In genomic region chr8:93140696-93141095, GRCm38 (mm10) we compare ENCODE assay signal across 9 mouse cellular contexts. TPM values are rescaled to one million over a fixed set of nuclear protein-coding genes. Genes with fewer than 3 reads are reported as not detected.
A peak's percentile ranks its signal among the peaks of the same experiment; 100 is the strongest.
DNase-seq lines count a peak whose midpoint lies in the region; ATAC-seq and TF ChIP-seq lines count a peak whose summit lies in the region.
"Had no signal": no experiment of that assay in that cellular context is flagged by ENCODE, and none has a peak within 500 bp of the region (broad histone marks: within the 10 kb centered on the region; RNA-seq: fewer than 3 reads in every experiment).

No protein-coding gene starts in this region.

- H3K36me3 ChIP-seq in liver, embryonic 12.5 days, result no peaks in the 10 kb centered on the region
- no peaks in the 10 kb centered on the region for H3K36me3 ChIP-seq in neural tube, embryonic 11.5 days (ENCODE audit: control insufficient read depth, insufficient read depth, low read length)
- H3K36me3 ChIP-seq: limb, embryonic 12.5 days had no signal

- POLR2A ChIA-PET in Patski (lab: Charles Lee), result no interaction called here

- H3K4me2 ChIP-seq in liver, embryonic 12.5 days, result no peak overlapping the region
- no peak overlapping the region for H3K4me2 ChIP-seq in neural tube, embryonic 11.5 days (ENCODE audit: low read depth)
- H3K4me2 ChIP-seq: limb, embryonic 12.5 days had no signal

- no peaks in the 10 kb centered on the region for H3K9me3 ChIP-seq in liver, embryonic 12.5 days (replicated peaks)
- H3K9me3 ChIP-seq in neural tube, embryonic 11.5 days (ENCODE audit: control insufficient read depth, low read length), result no peaks in the 10 kb centered on the region
- H3K9me3 ChIP-seq: limb, embryonic 12.5 days had no signal

- peak; percentile 8 for DNase-seq in liver
- peak; percentile 1 for DNase-seq in Patski (ENCODE audit: low read depth, low spot score)
- DNase-seq in cerebellum, adult 2 months, result peak; percentile 13 to 16
- DNase-seq in layer of hippocampus, postnatal 10 days (ENCODE audit: low spot score in 2 of 2), result peak; percentile 27 to 44
- peak; percentile 33 for DNase-seq in neural tube, embryonic 11.5 days (ENCODE audit: low spot score)
- DNase-seq in thymus, postnatal 36 days, result no peak

- WGBS in liver, embryonic 12.5 days (ENCODE audit: insufficient replicate concordance), result 31% methylated on average over 1 of the region's 1 CpGs
- WGBS in cerebellum, adult 2 months, result 52% methylated on average over 1 of the region's 1 CpGs
- WGBS in neural tube, embryonic 11.5 days, result 52% methylated on average over 1 of the region's 1 CpGs

- CTCF ChIA-PET in Patski (lab: Charles Lee), result no interaction called here

- in situ Hi-C loops in Patski (cut with MboI; ENCODE audit: low pct_unique_long_range_greater_than_20kb), result no loop called here

- no peaks in the 10 kb centered on the region for H3K27me3 ChIP-seq in liver, embryonic 12.5 days (replicated peaks)
- peaks cover 12% of the 10 kb centered on the region for H3K27me3 ChIP-seq in Patski
- H3K27me3 ChIP-seq in cerebellum, adult 2 months (ENCODE audit: control insufficient read depth, insufficient read depth, low read length), result no peaks in the 10 kb centered on the region
- H3K27me3 ChIP-seq in neural tube, embryonic 11.5 days (ENCODE audit: control insufficient read depth, insufficient read depth, low read length), result no peaks in the 10 kb centered on the region
- H3K27me3 ChIP-seq: limb, embryonic 12.5 days had no signal

- H3K9ac ChIP-seq in liver, embryonic 12.5 days, result no peak overlapping the region
- H3K9ac ChIP-seq in neural tube, embryonic 11.5 days (ENCODE audit: low read length), result no peak overlapping the region
- H3K9ac ChIP-seq: limb, embryonic 12.5 days had no signal

- no peak overlapping the region for H3K4me3 ChIP-seq in liver, embryonic 12.5 days
- no peak overlapping the region for H3K4me3 ChIP-seq in cerebellum, adult 2 months (replicated peaks; ENCODE audit: insufficient read depth, low read depth, low read length)
- H3K4me3 ChIP-seq in neural tube, embryonic 11.5 days (ENCODE audit: low read depth, low read length), result no peak overlapping the region
- H3K4me3 ChIP-seq: limb, embryonic 12.5 days had no signal

- no peaks in the 10 kb centered on the region for H3K4me1 ChIP-seq in liver, embryonic 12.5 days
- H3K4me1 ChIP-seq in cerebellum, adult 2 months (ENCODE audit: control insufficient read depth, insufficient read depth, low read length), result no peaks in the 10 kb centered on the region
- H3K4me1 ChIP-seq in neural tube, embryonic 11.5 days (ENCODE audit: control insufficient read depth, insufficient read depth, low read length), result no peaks in the 10 kb centered on the region
- H3K4me1 ChIP-seq: limb, embryonic 12.5 days had no signal

- no peak overlapping the region for H3K27ac ChIP-seq in liver, embryonic 12.5 days
- H3K27ac ChIP-seq in cerebellum, adult 2 months (ENCODE audit: insufficient read depth, low read length), result no peak overlapping the region
- no peak overlapping the region for H3K27ac ChIP-seq in neural tube, embryonic 11.5 days (ENCODE audit: low read depth, low read length)
- H3K27ac ChIP-seq: limb, embryonic 12.5 days had no signal

- no peak for TF ChIP-seq POLR2A in cerebellum, adult 2 months (IDR thresholded peaks at IDR 0.05; ENCODE audit: borderline replicate concordance, insufficient read depth, low read length)

- no peak for ATAC-seq in liver, embryonic 12.5 days
- ATAC-seq in Patski, result no peak
- ATAC-seq in granulocyte monocyte progenitor cell, adult 5-6 weeks (replicated peaks; ENCODE audit: poor library complexity, severe bottlenecking), result peak; percentile 62; the same call in 1 of the 2 replicates
- ATAC-seq in neural tube, embryonic 11.5 days (ENCODE audit: insufficient read depth, low FRiP score, low TSS enrichment), result no peak

- TF ChIP-seq CTCF in Patski (IDR thresholded peaks at IDR 0.05), result peak; percentile 63
- TF ChIP-seq CTCF in cerebellum, adult 2 months (IDR thresholded peaks at IDR 0.05; ENCODE audit: borderline replicate concordance, insufficient read depth, low read depth, low read length), result no peak

RNA-seq across cellular contexts. Expression of gene Ces1c, which starts 9.6 kb away (rescaled TPM):
- 0.13 and 0.21 TPM in 2 replicates for polyA plus RNA-seq in liver, embryonic 12.5 days (2016; fragmentation: Nextera tagmentation; extraction: Ambion mirVana)
- not detected for polyA plus RNA-seq in Patski (2021)
- polyA plus RNA-seq in cerebellum, adult 2 months (2012; rRNA removed), result not detected in 2 replicates
- total RNA-seq in granulocyte monocyte progenitor cell, adult 5-6 weeks (2014; fragmentation: Nextera tagmentation), result not detected in 2 replicates
- total RNA-seq in granulocyte monocyte progenitor cell, adult 5-6 weeks (2017), result not detected in 2 replicates
- not detected for total RNA-seq in layer of hippocampus, postnatal 10 days (2021)
- polyA plus RNA-seq in neural tube, embryonic 11.5 days (2014; fragmentation: Nextera tagmentation; extraction: Ambion mirVana), result not detected in 2 replicates
- polyA plus RNA-seq: limb, embryonic 12.5 days had no signal

RNA-seq across cellular contexts. Expression of gene Ces1d, which starts 56.9 kb away (rescaled TPM):
- polyA plus RNA-seq in liver, embryonic 12.5 days (2016; fragmentation: Nextera tagmentation; extraction: Ambion mirVana), result 1.5 and 1.8 TPM in 2 replicates
- polyA plus RNA-seq in Patski (2021), result not detected
- polyA plus RNA-seq in cerebellum, adult 2 months (2012; rRNA removed), result 0.16 TPM in 1 of 2 replicates, not detected in the other
- total RNA-seq in granulocyte monocyte progenitor cell, adult 5-6 weeks (2014; fragmentation: Nextera tagmentation), result not detected in 2 replicates
- total RNA-seq in granulocyte monocyte progenitor cell, adult 5-6 weeks (2017), result 4.0 TPM in 1 of 2 replicates, not detected in the other
- total RNA-seq in layer of hippocampus, postnatal 10 days (2021), result not detected
- polyA plus RNA-seq in neural tube, embryonic 11.5 days (2014; fragmentation: Nextera tagmentation; extraction: Ambion mirVana), result 0.31 TPM in 1 of 2 replicates, not detected in the other

Comparison
In these comparisons a context has a peak if more than half of its experiments do, and no peak if none do; other contexts are left out.
1. DNase-seq: peak in liver (single experiment), Patski (single experiment), cerebellum, adult 2 months (2 of 2), layer of hippocampus, postnatal 10 days (2 of 2) and neural tube, embryonic 11.5 days (single experiment); none in thymus, postnatal 36 days (0 of 2).